Mouse (Mus musculus) lung, postnatal 4 days (tissue): Measurements from ENCODE around the gene Rnf167.

Source experiments
- DNase-seq, 2 experiments: peaks; one replicate each; pipeline ENCODE4 v3.0.0; 2021

Gene Rnf167

GRCm38 (mm10) chr11:70646691-70647650 is at the start of gene Rnf167, which contains the start of gene Slc25a11:
TSS of gene Rnf167 (plus strand) at chr11:70647235.
TSS of gene Slc25a11 (minus strand) at chr11:70647479.
- DNase-seq: peak; percentile 98

DNA sequence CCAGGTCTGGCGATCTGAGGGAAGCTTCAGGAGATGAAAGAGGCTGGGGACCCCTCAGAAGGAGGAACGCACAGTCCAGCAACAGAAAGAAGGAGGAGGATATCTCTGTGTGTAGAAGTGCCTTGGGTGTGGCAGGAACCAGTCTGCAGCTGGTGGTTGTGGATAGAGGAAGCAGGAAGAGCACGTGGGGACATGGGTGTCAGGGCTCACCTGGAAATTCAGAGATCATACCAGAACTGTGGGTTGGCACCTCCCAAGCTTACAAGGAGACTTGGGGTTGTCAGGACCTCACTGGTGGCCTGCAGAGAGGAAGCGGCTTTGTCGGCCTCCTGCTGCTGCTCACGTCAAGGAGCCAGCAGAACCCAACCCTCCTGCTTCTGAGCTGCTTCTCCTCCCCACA is 49.7 kb upstream of the Rnf167 start:
- no peak for DNase-seq

GRCm38 (mm10) chr11:70598451-70598953 is 48.5 kb upstream of the Rnf167 start:
- no peak for DNase-seq

- DNase-seq: peak; percentile 75 to 83
Observed at GRCm38 (mm10) chr11:70605024-70605566, 41.9 kb upstream of the Rnf167 start.

DNA sequence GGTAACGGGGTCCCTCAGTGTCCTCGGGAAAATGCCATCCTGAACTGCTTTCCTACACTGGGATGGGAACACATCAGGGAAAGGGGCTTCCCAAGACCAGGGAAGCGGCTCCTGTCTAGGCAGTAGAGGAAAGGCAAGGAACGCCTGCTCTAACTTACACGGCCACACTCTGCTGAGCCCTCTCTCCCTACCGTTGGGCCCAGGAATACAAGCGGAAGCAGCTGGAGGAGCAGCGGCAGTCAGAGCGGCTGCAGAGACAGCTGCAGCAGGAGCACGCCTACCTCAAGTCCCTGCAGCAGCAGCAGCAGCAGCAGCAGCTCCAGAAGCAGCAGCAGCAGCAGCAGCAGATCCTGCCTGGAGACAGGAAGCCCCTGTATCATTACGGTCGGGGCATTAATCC is 40.3 kb upstream of the Rnf167 start:
- no peak for DNase-seq

DNA sequence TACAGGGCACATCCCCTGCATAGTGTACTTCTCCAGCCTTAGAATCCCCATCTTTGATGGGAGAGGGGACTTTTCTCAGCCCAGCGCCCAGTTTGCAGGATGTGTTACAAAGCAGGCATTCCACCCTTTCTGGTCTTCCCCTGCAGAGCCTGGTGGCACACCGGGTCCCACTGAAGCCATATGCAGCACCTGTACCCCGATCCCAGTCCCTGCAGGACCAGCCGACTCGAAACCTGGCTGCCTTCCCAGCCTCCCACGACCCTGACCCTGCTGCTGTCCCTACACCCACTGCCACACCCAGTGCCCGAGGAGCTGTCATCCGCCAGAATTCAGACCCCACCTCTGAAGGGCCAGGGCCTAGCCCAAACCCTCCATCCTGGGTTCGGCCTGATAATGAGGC is 39.4 kb upstream of the Rnf167 start:
- no peak for DNase-seq

GRCm38 (mm10) chr11:70608381-70609066 is 38.5 kb upstream of the Rnf167 start:
- DNase-seq: peak in 1 of 2 experiments; percentile 29

- DNase-seq: no peak
Observed at GRCm38 (mm10) chr11:70610752-70611151, 36.3 kb upstream of the Rnf167 start.

DNA sequence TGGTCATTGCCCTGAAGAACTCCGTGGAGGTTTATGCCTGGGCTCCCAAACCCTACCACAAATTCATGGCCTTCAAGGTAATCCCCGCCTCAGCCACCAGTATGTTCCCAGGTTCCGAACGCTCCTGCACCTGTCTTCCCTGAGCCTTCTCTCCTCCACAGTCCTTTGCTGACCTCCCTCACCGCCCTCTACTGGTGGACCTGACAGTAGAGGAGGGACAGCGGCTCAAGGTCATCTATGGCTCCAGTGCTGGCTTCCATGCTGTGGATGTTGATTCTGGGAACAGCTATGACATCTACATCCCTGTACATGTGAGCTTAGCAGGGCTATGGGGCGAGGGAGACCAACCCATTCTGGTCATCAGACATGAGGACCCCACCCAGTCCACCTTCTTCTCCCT is 34.5 kb upstream of the Rnf167 start:
- no peak for DNase-seq

DNA sequence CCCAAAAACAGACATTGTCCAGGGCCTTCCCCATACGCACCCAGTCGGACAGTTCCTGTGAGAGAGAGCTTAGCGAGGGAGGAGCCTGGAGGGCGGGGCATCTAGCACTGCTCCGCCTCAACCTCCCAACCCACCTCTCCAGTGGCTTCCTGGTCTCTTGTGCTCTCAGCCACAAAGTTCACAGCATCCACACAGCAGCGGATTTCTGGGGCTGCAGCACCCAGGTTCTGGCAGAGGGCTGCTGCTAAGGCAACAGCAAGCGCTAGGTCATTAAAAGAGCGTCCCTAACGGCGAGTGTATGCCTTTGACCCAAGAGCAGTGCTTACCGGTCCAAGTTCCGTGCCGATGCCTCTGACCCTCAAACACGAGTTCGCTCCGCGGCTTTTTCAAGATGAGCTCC is 32.0 kb upstream of the Rnf167 start:
- peak; percentile 82 to 83 for DNase-seq

- DNase-seq: peak in 1 of 2 experiments; percentile 10
Observed at GRCm38 (mm10) chr11:70615516-70616093, 31.4 kb upstream of the Rnf167 start, which contains the start of gene 4930544D05Rik. TSS of gene 4930544D05Rik (plus strand) at chr11:70615848.

DNA sequence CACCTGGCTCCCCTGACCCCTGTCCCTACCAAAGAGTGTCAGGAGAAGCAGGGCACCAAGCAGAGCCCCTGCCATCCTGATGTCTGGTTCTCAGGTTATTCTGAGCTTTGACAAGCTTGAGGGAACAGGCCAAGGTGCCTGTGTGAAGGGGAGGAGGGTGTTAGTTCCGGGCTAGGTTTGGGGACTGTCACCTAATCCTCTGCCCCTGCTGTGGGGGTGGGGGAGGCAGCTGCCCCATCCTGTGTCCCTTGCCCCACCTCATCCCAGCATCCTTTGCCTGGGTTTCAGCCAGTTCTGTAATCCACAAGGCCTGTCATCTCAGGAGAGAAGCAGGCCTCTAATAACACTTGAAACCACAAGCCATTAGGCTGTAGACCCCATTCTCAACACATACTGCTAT is 27.9 kb upstream of the Rnf167 start, which contains the start of gene Chrne:
Gene Chrne, minus strand, starts transcription at position 116 of the 400 bp plus-strand sequence.
- no peak for DNase-seq

- DNase-seq: peak in 1 of 2 experiments; percentile 47
Observed at GRCm38 (mm10) chr11:70621972-70622814, 24.8 kb upstream of the Rnf167 start.

GRCm38 (mm10) chr11:70623053-70623742 is 23.8 kb upstream of the Rnf167 start:
- no peak for DNase-seq

DNA sequence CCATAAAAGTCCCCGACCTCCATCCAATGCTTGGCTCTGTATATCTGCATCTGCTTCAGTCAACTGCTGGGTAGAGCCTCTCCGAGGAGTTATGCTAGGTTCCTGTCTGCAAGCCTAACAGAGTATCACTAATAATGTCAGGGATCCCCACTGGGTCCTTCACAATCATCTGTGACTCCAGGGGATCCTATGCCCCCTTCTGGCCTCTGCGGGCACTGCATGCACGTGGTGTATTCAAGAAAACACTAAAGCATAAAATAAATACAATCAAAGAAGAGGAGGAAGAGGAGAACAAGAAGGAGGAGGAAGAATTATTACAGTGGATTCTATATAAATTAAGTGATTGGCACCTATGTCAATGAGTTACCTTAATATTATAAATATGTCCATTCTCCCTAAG is 21.6 kb upstream of the Rnf167 start:
- DNase-seq: peak in 1 of 2 experiments; percentile 68

GRCm38 (mm10) chr11:70626877-70627276 is 20.2 kb upstream of the Rnf167 start:
- DNase-seq: no peak

- DNase-seq: no peak
Observed at GRCm38 (mm10) chr11:70628431-70628830, 18.6 kb upstream of the Rnf167 start.

GRCm38 (mm10) chr11:70629557-70629956 is 17.5 kb upstream of the Rnf167 start:
- DNase-seq: peak in 1 of 2 experiments; percentile 19

DNA sequence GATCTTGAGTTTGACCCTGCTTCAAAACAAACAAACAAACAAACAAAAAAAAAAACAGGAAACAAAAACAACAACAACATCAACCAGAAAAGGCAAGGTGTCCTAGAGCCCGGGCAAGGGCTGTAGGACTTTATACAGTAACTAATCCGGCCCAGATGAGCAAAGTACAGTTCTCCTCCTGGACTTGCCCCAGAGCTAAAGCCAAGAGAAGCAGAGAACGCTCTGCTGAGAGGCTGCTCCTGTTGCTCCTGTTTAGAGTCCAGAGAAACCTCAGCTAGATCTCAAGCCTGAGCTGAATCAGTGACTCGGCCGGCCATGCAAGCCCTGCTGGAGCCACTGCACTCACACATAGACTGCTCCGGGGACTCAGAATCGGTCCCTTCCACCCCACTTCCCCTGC is 16.9 kb upstream of the Rnf167 start:
- no peak for DNase-seq

- no peak for DNase-seq
Observed at GRCm38 (mm10) chr11:70635601-70636000, 11.4 kb upstream of the Rnf167 start.

DNA sequence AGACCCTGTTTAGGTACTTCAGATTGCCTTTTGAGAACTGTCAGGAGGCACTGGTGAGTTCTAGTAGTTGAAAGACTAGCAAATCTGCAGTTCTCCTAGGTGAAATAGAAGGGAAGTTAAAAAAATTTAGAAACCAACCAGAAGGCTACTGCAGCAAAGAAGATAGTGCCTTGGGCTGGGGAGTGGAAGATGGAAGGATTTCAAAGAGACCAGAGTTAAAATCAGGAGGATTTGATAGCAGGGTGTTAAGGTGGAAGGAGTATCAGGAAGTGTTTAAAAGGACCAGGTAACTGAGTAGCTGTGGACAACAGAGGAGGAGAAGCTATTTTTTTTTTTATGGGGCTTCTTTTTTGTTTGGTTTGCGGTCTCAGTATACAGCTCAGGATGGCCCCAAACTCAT is 9.3 kb upstream of the Rnf167 start:
- no peak for DNase-seq
